Mouse (Mus musculus) midbrain, embryonic 14.5 days (tissue): ENCODE results near the gene Atp10b. TPM values are rescaled to one million over a fixed set of nuclear protein-coding genes. Genes with fewer than 3 reads are reported as not detected.

ENCODE experiments used
- ATAC-seq: fragments of 200-750 bp; cut with Nextera tagmentation; 2 replicates; pipeline ENCODE4 v1.8.0; 2017; ENCODE audit warnings: moderate number of reproducible peaks, moderate library complexity; ENCODE audit not compliant: low FRiP score, low TSS enrichment
- DNase-seq: peaks from one replicate; pipeline ENCODE4 v3.0.0-alpha.2; 2015
- H3K27ac ChIP-seq: fragments of 300-500 bp; sonication (generic); replicated peaks from 2 replicates; pipeline ENCODE4 v1.5.1; 2014; ENCODE audit warnings: mild to moderate bottlenecking, low read depth, low read length, moderate library complexity
- H3K27me3 ChIP-seq: fragments of 300-500 bp; sonication (generic); 2 replicates; pipeline ENCODE4 v1.6.1; 2014; ENCODE audit warnings: low read length, control low read depth, mixed read lengths; ENCODE audit not compliant: control insufficient read depth, insufficient read depth
- H3K36me3 ChIP-seq: fragments of 300-500 bp; sonication (generic); 2 replicates; pipeline ENCODE4 v1.6.1; 2014; ENCODE audit warnings: low read length, control low read depth; ENCODE audit not compliant: control insufficient read depth, insufficient read depth
- H3K4me1 ChIP-seq: fragments of 300-500 bp; sonication (generic); 2 replicates; pipeline ENCODE4 v1.6.1; 2014; ENCODE audit warnings: mild to moderate bottlenecking, antibody characterized with exemption, low read length, control low read depth; ENCODE audit not compliant: control insufficient read depth, insufficient read depth
- H3K4me2 ChIP-seq: fragments of 300-500 bp; sonication (generic); 2 replicates; pipeline ENCODE4 v1.6.1; 2014; ENCODE audit warnings: mild to moderate bottlenecking, low read length, moderate library complexity
- H3K4me3 ChIP-seq: fragments of 300-500 bp; sonication (generic); replicated peaks from 2 replicates; pipeline ENCODE4 v1.5.1; 2014; ENCODE audit warnings: low read depth, low read length
- H3K9ac ChIP-seq: fragments of 300-500 bp; sonication (generic); replicated peaks from 2 replicates; pipeline ENCODE4 v1.6.1; 2014; ENCODE audit warnings: mild to moderate bottlenecking, low read length, moderate library complexity
- H3K9me3 ChIP-seq: fragments of 300-500 bp; sonication (generic); 2 replicates; pipeline ENCODE4 v1.6.1; 2016; ENCODE audit warnings: low read length, control low read depth, mixed read lengths; ENCODE audit not compliant: control insufficient read depth
- WGBS: fragments of 180-500 bp; shearing (Covaris S2); extraction: QIAGEN DNeasy Blood & Tissue Kit; methylation state at CpG from one replicate; pipeline ENCODE4 v1.1.7; 2014; 5-methylcytosine and 5-hydroxymethylcytosine counted together
- polyA plus RNA-seq: library from polyadenylated mRNA; unstranded; fragments of >200 nt; fragmentation: Nextera tagmentation; extraction: Ambion mirVana; gene quantifications from 2 replicates; pipeline ENCODE4 v1.2.1, GENCODE M21; 2014

Atp10b gene
- polyA plus RNA-seq, 1 experiment from 2014 or later: 0.29 TPM

DNA sequence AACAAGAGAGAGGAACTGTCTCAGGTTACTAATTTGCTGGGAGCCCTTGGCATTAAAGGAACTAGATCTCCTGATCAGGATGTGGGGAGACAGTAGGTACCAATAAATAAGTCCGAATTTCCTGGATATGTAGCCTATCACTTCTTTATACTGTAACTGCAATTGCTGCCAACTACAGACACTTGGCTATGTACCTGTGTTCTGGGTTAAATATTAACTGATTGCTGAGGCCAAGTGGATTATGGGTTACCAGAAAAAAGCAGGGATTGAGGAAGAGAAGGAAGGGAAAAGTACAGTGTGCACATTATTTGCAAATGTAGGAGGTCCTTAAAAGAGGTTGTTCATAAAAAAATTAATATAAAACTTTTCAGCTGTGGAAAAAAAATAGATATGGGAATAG, 1.3 kb upstream of the Atp10b start:
- no peaks in the 10 kb centered on the region for H3K4me1 ChIP-seq
- H3K9ac ChIP-seq: no peak overlapping the region
- DNase-seq (no peak), ATAC-seq (no peak)
- H3K9me3 ChIP-seq: no peaks in the 10 kb centered on the region
- H3K27me3 ChIP-seq: no peaks in the 10 kb centered on the region
- WGBS: 83% methylated on average over 1 of the region's 1 CpGs
- H3K27ac ChIP-seq: no peak overlapping the region
- no peak overlapping the region for H3K4me2 ChIP-seq
- no peak overlapping the region for H3K4me3 ChIP-seq
- no peaks in the 10 kb centered on the region for H3K36me3 ChIP-seq

DNA sequence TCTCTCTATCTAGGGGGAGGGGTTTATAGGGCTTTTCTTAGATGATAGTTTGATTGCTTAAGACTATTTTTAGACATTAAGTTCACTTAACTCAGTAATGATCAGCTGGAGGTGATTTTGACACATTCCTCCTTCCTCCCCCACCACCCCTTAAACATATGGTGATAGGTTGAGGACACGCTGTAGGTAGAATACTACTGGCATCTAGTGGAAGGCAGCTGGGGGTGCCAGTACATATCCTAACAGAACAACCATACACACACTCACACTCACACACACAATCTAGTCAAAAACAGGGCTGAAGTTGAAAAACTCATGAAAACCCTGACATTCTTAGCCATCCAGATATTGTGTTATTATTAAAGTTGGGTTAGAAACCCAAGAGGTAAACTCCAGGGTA, 5.3 kb downstream of the Atp10b start:
- Histone ChIP-seq H3K9me3 (no peaks in the 10 kb centered on the region), H3K27me3 (no peaks in the 10 kb centered on the region), H3K4me1 (no peaks in the 10 kb centered on the region), H3K36me3 (no peaks in the 10 kb centered on the region), H3K4me2 (no peak overlapping the region), H3K27ac (no peak overlapping the region), H3K4me3 (no peak overlapping the region), H3K9ac (no peak overlapping the region)
- DNase-seq: no peak
- ATAC-seq: no peak
- 100% methylated on average over 1 of the region's 1 CpGs for WGBS

DNA sequence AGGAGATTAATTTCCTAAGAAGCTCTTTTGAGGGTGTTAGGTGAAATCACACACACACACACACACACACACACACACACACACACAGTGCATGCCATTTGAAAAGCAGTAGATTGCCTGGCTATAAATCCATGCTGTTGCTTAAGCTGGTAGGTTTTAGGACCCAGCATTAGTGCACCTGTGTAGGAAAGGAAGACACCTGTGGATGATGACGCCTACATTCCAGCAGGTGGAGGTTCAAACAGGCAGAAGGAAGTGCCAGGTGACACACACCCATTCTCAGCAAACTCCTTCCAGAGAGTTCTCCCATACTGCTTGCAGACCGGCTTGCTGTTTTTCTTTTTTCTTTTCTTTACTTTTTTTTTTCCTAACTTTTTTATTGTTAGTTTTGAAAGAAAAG, 5.7 kb downstream of the Atp10b start:
- Histone ChIP-seq H3K27me3 (no peaks in the 10 kb centered on the region), H3K4me2 (no peak overlapping the region), H3K36me3 (no peaks in the 10 kb centered on the region), H3K9me3 (no peaks in the 10 kb centered on the region), H3K4me3 (no peak overlapping the region), H3K4me1 (no peaks in the 10 kb centered on the region), H3K9ac (no peak overlapping the region), H3K27ac (no peak overlapping the region)
- 77% methylated on average over 2 of the region's 2 CpGs for WGBS
- DNase-seq (no peak), ATAC-seq (no peak)

DNA sequence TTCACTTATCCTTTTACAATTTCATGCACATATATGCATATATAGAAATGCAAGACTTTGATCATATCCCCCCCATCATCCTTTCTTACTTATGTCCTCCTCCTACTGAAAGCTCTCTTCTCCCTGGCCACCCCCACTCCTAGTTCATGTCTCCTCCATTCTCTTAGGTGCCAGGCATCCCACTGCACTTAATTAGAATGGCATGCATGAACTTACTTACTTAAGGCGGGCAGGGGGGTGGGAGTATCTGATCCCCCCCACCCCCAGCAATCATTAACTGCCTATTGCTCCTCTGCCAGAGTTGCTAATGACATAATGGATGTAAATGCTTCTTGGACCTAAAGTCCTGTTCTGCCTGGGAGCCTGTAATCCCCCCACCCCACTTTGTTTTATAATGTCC, 9.1 kb downstream of the Atp10b start:
- H3K4me1 ChIP-seq: no peaks in the 10 kb centered on the region
- DNase-seq: no peak
- H3K4me3 ChIP-seq: no peak overlapping the region
- H3K36me3 ChIP-seq: no peaks in the 10 kb centered on the region
- ATAC-seq: no peak
- no peak overlapping the region for H3K4me2 ChIP-seq
- no peak overlapping the region for H3K27ac ChIP-seq
- 35% methylated on average over 1 of the region's 1 CpGs for WGBS
- no peaks in the 10 kb centered on the region for H3K27me3 ChIP-seq
- no peak overlapping the region for H3K9ac ChIP-seq
- H3K9me3 ChIP-seq: no peaks in the 10 kb centered on the region

DNA sequence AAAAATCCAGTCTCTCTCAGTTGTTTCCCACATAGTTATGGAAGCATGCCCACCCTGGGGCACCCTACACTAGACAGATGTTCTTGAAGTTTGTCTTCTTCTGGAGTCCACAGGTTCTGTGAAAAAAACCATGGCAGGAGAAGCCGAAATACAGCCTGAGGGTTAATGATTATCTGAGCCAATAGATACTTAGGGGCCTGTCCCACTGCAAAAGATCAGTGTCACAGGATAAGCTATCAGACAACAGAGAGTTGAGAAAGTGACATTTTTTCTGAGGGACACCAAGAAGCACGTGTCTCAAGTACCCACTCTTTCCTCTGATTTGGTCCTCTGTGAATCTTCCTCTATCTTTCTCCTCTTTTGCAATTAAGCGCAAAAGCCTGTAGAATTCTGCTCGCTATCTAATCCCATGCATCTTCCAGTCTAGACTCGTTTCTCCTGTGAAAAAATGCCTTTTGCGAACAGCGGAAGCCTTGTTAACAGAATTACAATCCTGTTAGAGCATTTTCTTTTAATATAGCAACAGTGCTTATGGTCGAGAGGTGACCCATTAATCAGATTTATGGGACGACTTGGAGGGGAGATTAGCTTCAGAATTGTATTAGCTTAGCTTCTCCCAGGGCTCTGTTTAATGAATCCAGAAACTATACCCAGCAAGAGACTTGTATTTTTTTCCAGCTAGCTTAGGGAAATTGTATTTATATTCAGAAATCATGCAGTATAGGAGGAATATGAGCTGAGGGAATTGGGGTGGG, 10.7 kb downstream of the Atp10b start:
- 76% methylated on average over 9 of the region's 9 CpGs for WGBS

DNA sequence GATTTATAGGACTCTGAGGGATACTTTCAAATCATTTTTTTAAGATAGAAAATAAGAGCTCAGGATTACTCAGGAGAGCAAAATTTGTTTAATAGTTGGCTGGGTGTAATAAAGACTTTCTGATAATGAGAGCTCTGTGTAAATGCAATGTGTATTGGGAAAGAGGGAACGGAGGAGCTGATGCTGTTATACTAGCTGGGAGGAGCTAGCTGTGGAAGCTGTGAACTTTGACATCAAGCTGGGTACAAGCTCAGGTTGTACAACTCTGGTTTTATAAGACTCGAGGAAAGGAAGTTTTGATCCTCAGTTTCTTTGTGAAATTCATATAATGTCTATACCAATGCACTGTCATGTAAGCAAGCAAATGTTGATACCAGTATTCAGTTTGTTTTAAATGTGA, 20.9 kb downstream of the Atp10b start:
- H3K4me2 ChIP-seq: no peak overlapping the region
- ATAC-seq (no peak), DNase-seq (no peak)
- H3K27me3 ChIP-seq: no peaks in the 10 kb centered on the region
- H3K27ac ChIP-seq: no peak overlapping the region
- no peak overlapping the region for H3K4me3 ChIP-seq
- H3K36me3 ChIP-seq: no peaks in the 10 kb centered on the region
- H3K9me3 ChIP-seq: no peaks in the 10 kb centered on the region
- H3K4me1 ChIP-seq: no peaks in the 10 kb centered on the region
- 80% methylated on average over 2 of the region's 2 CpGs for WGBS
- H3K9ac ChIP-seq: no peak overlapping the region

More for the DNA sequence above, 10.7 kb downstream of the Atp10b start:
- Histone ChIP-seq H3K4me3 (no peak overlapping the region), H3K27ac (no peak overlapping the region), H3K9ac (no peak overlapping the region), H3K9me3 (no peaks in the 10 kb centered on the region), H3K4me2 (no peak overlapping the region), H3K4me1 (no peaks in the 10 kb centered on the region), H3K36me3 (no peaks in the 10 kb centered on the region), H3K27me3 (no peaks in the 10 kb centered on the region)
- no peak for DNase-seq
- no peak for ATAC-seq

DNA sequence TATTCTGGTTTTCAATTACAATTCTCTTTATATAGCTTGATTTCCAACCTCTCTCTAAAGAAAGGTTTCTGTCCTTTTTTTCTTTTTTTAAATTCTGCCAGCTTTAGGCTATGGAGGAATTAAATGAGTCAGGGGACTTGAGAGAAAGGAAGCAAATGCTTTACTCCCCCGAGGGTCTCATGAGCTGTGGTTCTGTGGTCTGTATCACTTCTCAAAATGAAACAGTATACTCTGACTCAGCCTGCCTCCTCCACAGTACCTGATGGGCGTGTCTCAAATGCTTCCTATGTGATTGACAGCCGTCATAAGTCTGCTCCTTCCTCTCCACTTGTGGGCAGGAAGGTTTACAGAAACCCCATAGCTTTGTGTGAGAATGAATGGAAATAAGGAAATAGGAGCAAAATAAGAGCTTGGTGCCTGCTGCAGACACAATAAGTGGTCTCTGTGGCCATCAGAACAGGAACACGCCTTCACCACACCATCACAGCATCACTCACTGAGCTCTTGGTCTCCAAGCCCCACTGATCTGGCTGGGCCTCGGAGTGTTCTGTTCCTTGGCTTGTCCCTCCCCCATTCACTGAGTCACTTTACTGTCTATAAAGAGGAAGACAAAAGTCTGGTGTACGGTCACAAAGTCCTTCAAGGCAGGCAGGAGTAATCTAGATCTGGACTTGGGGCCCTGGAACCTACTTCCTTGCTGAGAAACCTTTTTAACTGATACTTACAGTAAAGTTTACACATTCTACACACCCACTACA, 24.9 kb downstream of the Atp10b start:
- no peaks in the 10 kb centered on the region for H3K4me1 ChIP-seq
- H3K27ac ChIP-seq: no peak overlapping the region
- H3K4me2 ChIP-seq: no peak overlapping the region
- no peak overlapping the region for H3K4me3 ChIP-seq
- DNase-seq: no peak
- 83% methylated on average over 6 of the region's 6 CpGs for WGBS
- H3K36me3 ChIP-seq: no peaks in the 10 kb centered on the region
- H3K9me3 ChIP-seq: no peaks in the 10 kb centered on the region
- H3K9ac ChIP-seq: no peak overlapping the region
- H3K27me3 ChIP-seq: no peaks in the 10 kb centered on the region
- no peak for ATAC-seq

DNA sequence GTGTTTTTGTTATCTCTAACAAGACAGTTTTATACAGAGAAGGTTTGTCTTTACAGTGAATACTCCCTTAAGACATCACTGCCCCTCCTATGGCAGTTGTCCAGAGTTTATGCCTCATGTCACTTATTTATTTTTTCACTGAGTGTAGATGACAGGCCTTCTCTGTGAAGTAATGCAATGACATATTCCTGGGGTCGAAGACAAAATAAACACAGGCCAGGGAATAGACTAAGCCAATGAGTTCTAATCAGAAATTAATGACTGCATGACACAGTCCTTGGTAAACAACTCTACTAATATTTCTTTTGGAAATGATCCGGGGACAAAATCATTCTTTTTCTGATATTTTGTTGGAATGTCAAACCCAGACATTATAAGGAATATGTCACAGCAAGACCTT, 32.7 kb downstream of the Atp10b start:
- H3K27me3 ChIP-seq: no peaks in the 10 kb centered on the region
- no peaks in the 10 kb centered on the region for H3K4me1 ChIP-seq
- H3K9ac ChIP-seq: no peak overlapping the region
- H3K9me3 ChIP-seq: no peaks in the 10 kb centered on the region
- H3K27ac ChIP-seq: no peak overlapping the region
- H3K4me2 ChIP-seq: no peak overlapping the region
- H3K4me3 ChIP-seq: no peak overlapping the region
- 87% methylated on average over 2 of the region's 2 CpGs for WGBS
- ATAC-seq: no peak
- no peak for DNase-seq
- H3K36me3 ChIP-seq: no peaks in the 10 kb centered on the region

DNA sequence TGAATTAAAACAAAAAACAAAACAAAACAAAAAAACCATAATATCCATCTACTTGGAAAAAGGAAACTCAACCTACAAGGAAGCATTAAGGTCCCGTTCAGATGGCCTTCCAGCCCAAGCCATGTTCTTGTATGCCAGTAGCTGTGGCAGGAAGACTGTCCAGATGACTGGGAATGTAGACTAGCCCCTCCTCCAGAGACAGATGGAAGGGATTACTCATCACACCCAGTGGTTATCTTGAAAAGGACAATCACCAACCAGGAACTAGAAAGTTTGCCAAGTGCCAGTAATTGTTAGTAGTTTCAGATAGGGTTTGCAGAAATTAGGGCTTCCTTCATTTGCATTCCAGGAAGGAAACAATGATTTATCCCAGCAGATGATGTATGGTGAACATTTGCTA, 33.1 kb downstream of the Atp10b start:
- H3K4me1 ChIP-seq: no peaks in the 10 kb centered on the region
- no peak for DNase-seq

More for the DNA sequence above, 33.1 kb downstream of the Atp10b start:
- ATAC-seq: no peak
- WGBS: 74% methylated on average over 1 of the region's 1 CpGs
- no peaks in the 10 kb centered on the region for H3K36me3 ChIP-seq
- no peak overlapping the region for H3K27ac ChIP-seq
- H3K27me3 ChIP-seq: no peaks in the 10 kb centered on the region
- no peak overlapping the region for H3K9ac ChIP-seq
- no peaks in the 10 kb centered on the region for H3K9me3 ChIP-seq
- no peak overlapping the region for H3K4me3 ChIP-seq
- no peak overlapping the region for H3K4me2 ChIP-seq
